Mouse (Mus musculus): ENCODE data around the gene Olfr384.
"Not testable (repeated sequence)": the region's sequence is repeated elsewhere in the genome, so short reads cannot be mapped to it uniquely, and the experiment has no call there.

The Olfr384 gene

DNA sequence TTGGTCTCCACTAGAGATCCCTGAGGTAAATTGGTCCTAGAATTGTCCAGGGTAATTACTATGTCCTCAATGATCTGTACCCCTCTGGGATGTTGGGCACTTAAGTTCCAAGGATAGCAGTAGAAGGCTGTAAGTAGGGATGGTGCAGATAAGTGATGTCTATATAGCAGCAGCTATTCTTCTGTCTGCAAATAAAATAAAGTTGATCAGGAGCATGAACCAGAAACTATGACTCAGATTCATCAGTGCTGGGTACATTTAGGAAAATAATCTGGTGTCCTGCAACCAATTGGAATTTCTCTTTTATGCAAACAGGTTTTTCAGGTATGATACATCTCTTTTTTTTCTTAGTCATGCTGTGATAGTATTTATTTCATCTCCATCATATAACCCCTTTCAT is at the start of gene Olfr384:
TSS of gene Olfr384 (plus strand) at position 301 of the 400 bp plus-strand sequence.
- DNase-seq (ENCODE audit: low spot score), result no peak

DNA sequence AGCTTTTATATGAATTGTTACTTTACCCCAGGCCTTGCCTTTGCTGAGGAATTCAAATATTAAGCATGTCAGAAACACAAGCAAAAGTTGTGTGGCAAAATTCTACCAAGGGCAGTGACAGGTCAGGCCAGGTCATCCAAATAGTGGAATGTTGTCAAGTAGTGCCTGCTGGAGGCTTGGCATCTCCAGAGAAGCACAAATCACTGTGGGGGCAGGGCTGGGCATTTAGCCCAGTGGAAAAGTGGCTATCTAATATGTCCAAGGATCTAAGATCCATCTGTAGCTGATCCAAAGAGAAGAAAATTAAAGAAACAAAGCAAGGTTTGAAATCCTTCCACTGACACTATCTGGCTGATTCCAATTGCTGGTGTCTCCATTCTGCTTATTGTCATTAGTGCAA is 18.5 kb upstream of the Olfr384 start:
- DNase-seq (ENCODE audit: low spot score), result no peak

DNA sequence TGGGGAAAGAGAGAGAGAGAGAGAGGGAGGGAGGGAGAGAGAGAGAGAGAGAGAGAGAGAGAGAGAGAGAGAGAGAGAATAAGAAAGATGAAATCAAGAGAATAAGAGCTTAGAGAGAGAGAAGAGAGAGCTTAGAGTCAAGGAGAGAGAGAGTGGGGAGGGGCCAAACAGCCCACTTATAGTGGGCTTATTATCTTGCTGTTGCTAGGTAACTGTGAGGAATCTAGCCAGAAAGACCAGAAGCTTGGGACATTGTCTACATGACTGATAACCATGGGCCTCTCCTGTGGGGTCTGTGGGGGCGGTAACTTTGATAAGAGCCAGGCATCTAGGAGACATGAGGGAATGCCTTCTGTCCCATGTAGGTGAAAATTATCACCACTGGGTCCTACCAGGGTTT is 15.2 kb upstream of the Olfr384 start:
- DNase-seq (ENCODE audit: low spot score), result not testable (repeated sequence)

DNA sequence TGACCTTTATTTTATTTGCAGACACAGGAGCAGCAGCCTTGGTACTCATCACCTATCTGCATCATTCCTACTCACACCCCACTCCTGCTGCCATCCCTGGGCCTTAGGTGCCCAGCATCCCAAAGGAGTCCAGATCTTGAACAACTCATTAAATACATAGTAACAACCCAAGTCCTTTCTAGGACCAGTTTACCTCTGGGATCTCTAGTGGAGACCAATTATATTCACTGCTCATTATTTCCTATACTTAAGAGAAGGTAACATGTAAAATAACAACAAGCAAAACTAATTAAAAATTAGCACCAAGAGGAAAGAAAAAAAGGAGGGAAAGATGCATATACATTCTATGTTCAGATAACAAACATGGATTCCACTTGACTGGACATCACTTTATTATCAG is 5.5 kb upstream of the Olfr384 start, which contains the start of gene Olfr385:
TSS of gene Olfr385 (minus strand) at position 101 of the 400 bp plus-strand sequence.
- DNase-seq (ENCODE audit: low spot score), result no peak
